Mouse (Mus musculus) CH12.LX (cell line): ENCODE results near the gene Echdc3. TPM values are rescaled to one million over a fixed set of nuclear protein-coding genes. Genes with fewer than 3 reads are reported as not detected.

ENCODE experiments used
- DNase-seq: peaks from one replicate; pipeline ENCODE4 v3.0.0-alpha.2; 2013; ENCODE audit errors: extremely low read depth
- H3K27ac ChIP-seq: 2 replicates; pipeline ENCODE4 v1.5.1; 2012; ENCODE audit warnings: low read depth, mild to moderate bottlenecking, control low read depth, moderate library complexity; ENCODE audit not compliant: insufficient read depth
- H3K27me3 ChIP-seq: replicated peaks from 2 replicates; pipeline ENCODE3; 2012; ENCODE audit warnings: inconsistent platforms
- H3K36me3 ChIP-seq, 2 experiments: replicated peaks in 1 of 2; 2 replicates each; pipeline versions ENCODE3 to v1.6.1; 2012; ENCODE audit warnings: inconsistent platforms in 1 of 2, low read length in 1 of 2, mild to moderate bottlenecking in 1 of 2, mixed read lengths in 1 of 2, moderate library complexity in 1 of 2; ENCODE audit not compliant: control insufficient read depth in 1 of 2, insufficient read depth in 1 of 2
- H3K4me1 ChIP-seq, 2 experiments: 2 replicates each; pipeline ENCODE4 v1.6.1; 2012; ENCODE audit warnings: inconsistent platforms in 1 of 2, moderate library complexity in 1 of 2; ENCODE audit not compliant: insufficient read depth in 2 of 2, control insufficient read depth in 1 of 2
- H3K4me2 ChIP-seq: 2 replicates; pipeline ENCODE4 v1.6.1; 2012; ENCODE audit warnings: low read depth, mild to moderate bottlenecking, control low read depth; ENCODE audit not compliant: poor library complexity, insufficient read depth, severe bottlenecking
- H3K4me3 ChIP-seq, 3 experiments: fragments of 150-350 bp in 1 of 3; sonication (generic) in 1 of 3; replicated peaks in 1 of 3; 2 replicates each; pipeline versions ENCODE3 to v1.5.1; 2011 to 2012; ENCODE audit warnings: low read depth in 2 of 3, low read length in 2 of 3, mild to moderate bottlenecking in 2 of 3, moderate library complexity in 2 of 3, control low read depth in 1 of 3, improper control_type of control experiment in 1 of 3, inconsistent platforms in 1 of 3, mixed read lengths in 1 of 3; ENCODE audit not compliant: poor library complexity in 1 of 3
- H3K79me2 ChIP-seq: replicated peaks from 2 replicates; pipeline ENCODE4 v1.6.1; 2012; ENCODE audit warnings: mild to moderate bottlenecking, moderate library complexity; ENCODE audit not compliant: control insufficient read depth, poor library complexity, insufficient read depth, severe bottlenecking; ENCODE audit errors: extremely low read depth
- H3K9ac ChIP-seq: 2 replicates; pipeline ENCODE4 v1.6.1; 2012; ENCODE audit warnings: low read depth, mild to moderate bottlenecking, control low read depth, moderate library complexity; ENCODE audit not compliant: insufficient read depth
- H3K9me3 ChIP-seq: replicated peaks from 2 replicates; pipeline ENCODE3; 2012; ENCODE audit warnings: low read length, inconsistent platforms, mixed read lengths
- BHLHE40 ChIP-seq: IDR thresholded peaks from 2 replicates; pipeline ENCODE4 v1.6.1; 2011; ENCODE audit warnings: mild to moderate bottlenecking, low read depth, low read length, improper control_type of control experiment
- CHD1 ChIP-seq: IDR thresholded peaks from 2 replicates; pipeline ENCODE4 v1.6.1; 2012; ENCODE audit warnings: low read depth, low read length, improper control_type of control experiment, inconsistent platforms
- EP300 ChIP-seq: IDR thresholded peaks from 2 replicates; pipeline ENCODE4 v1.6.1; 2011; ENCODE audit warnings: low read length, improper control_type of control experiment
- ETS1 ChIP-seq: conservative IDR thresholded peaks from 2 replicates; pipeline ENCODE4 v1.6.1; 2012; ENCODE audit warnings: low read depth, mild to moderate bottlenecking, inconsistent platforms, low read length, improper control_type of control experiment, moderate library complexity
- HCFC1 ChIP-seq: IDR thresholded peaks from 2 replicates; pipeline ENCODE4 v1.6.1; 2012; ENCODE audit warnings: low read depth, mild to moderate bottlenecking, inconsistent platforms, low read length, improper control_type of control experiment
- IRF4 ChIP-seq: IDR thresholded peaks from 2 replicates; pipeline ENCODE4 v1.6.1; 2014; ENCODE audit warnings: low read depth, mild to moderate bottlenecking, inconsistent platforms, low read length, improper control_type of control experiment
- JUN ChIP-seq: IDR thresholded peaks from 2 replicates; pipeline ENCODE4 v1.6.1; 2011; ENCODE audit warnings: low read depth, mild to moderate bottlenecking, low read length, improper control_type of control experiment, moderate library complexity; ENCODE audit not compliant: insufficient read depth
- JUND ChIP-seq: conservative IDR thresholded peaks from 2 replicates; pipeline ENCODE4 v1.6.1; 2011; ENCODE audit warnings: low read depth, low read length, improper control_type of control experiment
- KAT2A ChIP-seq: IDR thresholded peaks from 2 replicates; pipeline ENCODE4 v1.6.1; 2012; ENCODE audit warnings: low read length, improper control_type of control experiment, inconsistent platforms; ENCODE audit not compliant: insufficient replicate concordance
- MAFK ChIP-seq: IDR thresholded peaks from 2 replicates; pipeline ENCODE4 v1.6.1; 2011; ENCODE audit warnings: low read length, improper control_type of control experiment; ENCODE audit not compliant: insufficient replicate concordance
- MAX ChIP-seq: IDR thresholded peaks from 2 replicates; pipeline ENCODE4 v1.6.1; 2011; ENCODE audit warnings: low read length, improper control_type of control experiment
- MAZ ChIP-seq: IDR thresholded peaks from 2 replicates; pipeline ENCODE4 v1.6.1; 2012; ENCODE audit warnings: low read depth, mild to moderate bottlenecking, inconsistent platforms, low read length, improper control_type of control experiment, moderate library complexity
- MXI1 ChIP-seq: IDR thresholded peaks from 2 replicates; pipeline ENCODE4 v1.6.1; 2011; ENCODE audit warnings: mild to moderate bottlenecking, low read depth, low read length, improper control_type of control experiment
- MYC ChIP-seq: IDR thresholded peaks from 2 replicates; pipeline ENCODE4 v1.6.1; 2011; ENCODE audit warnings: low read depth, mild to moderate bottlenecking, improper control_type of control experiment, low read length
- NRF1 ChIP-seq: IDR thresholded peaks from 2 replicates; pipeline ENCODE4 v1.6.1; 2014; ENCODE audit warnings: low read depth, mild to moderate bottlenecking, inconsistent platforms, low read length, improper control_type of control experiment, moderate library complexity
- RAD21 ChIP-seq: IDR thresholded peaks from 2 replicates; pipeline ENCODE4 v1.6.1; 2011; ENCODE audit warnings: low read depth, mild to moderate bottlenecking, low read length, improper control_type of control experiment, moderate library complexity
- RCOR1 ChIP-seq: conservative IDR thresholded peaks from 2 replicates; pipeline ENCODE4 v1.6.1; 2012; ENCODE audit warnings: low read depth, mild to moderate bottlenecking, inconsistent platforms, low read length, improper control_type of control experiment
- SIN3A ChIP-seq: IDR thresholded peaks from 2 replicates; pipeline ENCODE4 v1.6.1; 2012; ENCODE audit warnings: low read length, improper control_type of control experiment, inconsistent platforms
- TBP ChIP-seq: conservative IDR thresholded peaks from 2 replicates; pipeline ENCODE4 v1.6.1; 2011; ENCODE audit warnings: low read depth, low read length, improper control_type of control experiment
- USF2 ChIP-seq: conservative IDR thresholded peaks from 2 replicates; pipeline ENCODE4 v1.6.1; 2011; ENCODE audit warnings: low read depth, low read length, improper control_type of control experiment
- ZMIZ1 ChIP-seq: IDR thresholded peaks from 2 replicates; pipeline ENCODE4 v1.6.1; 2012; ENCODE audit warnings: low read depth, mild to moderate bottlenecking, inconsistent platforms, low read length, improper control_type of control experiment
- ZNF384 ChIP-seq: IDR thresholded peaks from 2 replicates; pipeline ENCODE4 v1.6.1; 2012; ENCODE audit warnings: low read depth, low read length, improper control_type of control experiment, inconsistent platforms
- dilution Hi-C: fragments of 300-500 bp; cut with MboI; formaldehyde crosslinking; loops from 2 replicates; pipeline ENCODE4 v1.14.3; 2020; ENCODE audit warnings: low sequenced_read_pairs; ENCODE audit not compliant: extremely low pct_unique_long_range_greater_than_20kb, extremely low pct_ligation_motif_present
- in situ Hi-C: fragments of 300-500 bp; cut with MboI; formaldehyde crosslinking; loops from 3 replicates; pipeline ENCODE4 v1.14.3; 2019; ENCODE audit warnings: low sequenced_read_pairs, low pct_ligation_motif_present, low pct_unique_long_range_greater_than_20kb, mixed read lengths
- polyA plus RNA-seq: library from polyadenylated mRNA; unstranded; fragments of >175 nt; gene quantifications from 2 replicates; pipeline ENCODE4 v1.2.1, GENCODE M21; 2012; ENCODE audit warnings: low read depth; ENCODE audit not compliant: insufficient read length
- total RNA-seq, 2 experiments: library from RNA; depleted of rRNA; stranded (reverse); fragments of 300-350 nt in 1 of 2; fragments of >200 nt in 1 of 2; gene quantifications; 2 replicates each; pipeline ENCODE4 v1.2.3; 2012 to 2014

Echdc3 gene
- total and polyA plus RNA-seq, 3 experiments, result 9.2 to 17.4 (median 10.6) TPM

GRCm38 (mm10) chr2:6258026-6258425 is 45.2 kb upstream of the Echdc3 start:
- DNase-seq, result no peak
- dilution Hi-C loops, result no loop called here

GRCm38 (mm10) chr2:6257146-6257545 is 44.3 kb upstream of the Echdc3 start:
- H3K79me2 ChIP-seq, result no peaks in the 10 kb centered on the region
- peaks cover 5% of the 10 kb centered on the region for H3K9me3 ChIP-seq
- dilution Hi-C loops (no loop called here), in situ Hi-C loops (no loop called here)
- no peaks in the 10 kb centered on the region for H3K36me3 ChIP-seq
- H3K9ac ChIP-seq, result no peak overlapping the region
- peaks cover 13 to 51% of the 10 kb centered on the region in 2 experiments for H3K4me1 ChIP-seq
- DNase-seq, result no peak
- H3K27me3 ChIP-seq, result no peaks in the 10 kb centered on the region
- peak overlapping the region; percentile 96; the same call in 1 of the 2 replicates for H3K4me2 ChIP-seq
- TF ChIP-seq MAX, result no peak
- TF ChIP-seq USF2, result no peak
- no peak for TF ChIP-seq NRF1
- TF ChIP-seq BHLHE40, result no peak
- no peak for TF ChIP-seq MXI1
- no peak for TF ChIP-seq JUN
- TF ChIP-seq MAZ, result no peak
- no peak for TF ChIP-seq TBP
- TF ChIP-seq ZNF384, result no peak
- TF ChIP-seq, all 38 proteins: peak for 0
- Histone ChIP-seq H3K4me3 (no peak overlapping the region), H3K27ac (peak overlapping the region; percentile 46; the same call in 1 of the 2 replicates)

More at GRCm38 (mm10) chr2:6258026-6258425, 45.2 kb upstream of the Echdc3 start:
- no peak overlapping the region for H3K27ac ChIP-seq
- peaks cover 5% of the 10 kb centered on the region for H3K9me3 ChIP-seq
- H3K79me2 ChIP-seq, result no peaks in the 10 kb centered on the region
- peaks cover 13 to 49% of the 10 kb centered on the region in 2 experiments for H3K4me1 ChIP-seq
- no peak overlapping the region for H3K4me2 ChIP-seq
- no peaks in the 10 kb centered on the region for H3K27me3 ChIP-seq
- H3K36me3 ChIP-seq, result no peaks in the 10 kb centered on the region
- TF ChIP-seq CHD1 (no peak), EP300 (no peak), SIN3A (no peak), JUND (no peak), MAZ (no peak), JUN (no peak), ETS1 (no peak), ZMIZ1 (no peak), HCFC1 (no peak), IRF4 (no peak), MYC (no peak), RCOR1 (no peak), KAT2A (no peak), RAD21 (no peak), TBP (no peak), MAFK (no peak)
- in situ Hi-C loops, result no loop called here
- H3K9ac ChIP-seq, result no peak overlapping the region
- H3K4me3 ChIP-seq, result no peak overlapping the region
